Mouse (Mus musculus) liver, adult 2 months (tissue): ENCODE results near the gene Scn4a.

Experiments
- CTCF ChIP-seq: fragments of 200-500 bp; IDR thresholded peaks from 2 replicates; pipeline ENCODE4 v1.5.1; 2011; ENCODE audit warnings: low read depth, low read length, control low read depth
- POLR2A ChIP-seq: fragments of 200-500 bp; IDR thresholded peaks from 2 replicates; pipeline ENCODE4 v1.6.1; 2011; ENCODE audit warnings: low read length, control low read depth; ENCODE audit not compliant: insufficient read depth; ENCODE audit errors: extremely low read depth

- TF ChIP-seq CTCF (no peak), POLR2A (no peak)
These were observed 61.2 kb downstream of the Scn4a start for GRCm38 (mm10) chr11:106291861-106292260.
